Mouse (Mus musculus): ENCODE measurements around the gene Mapk11. TPM values are rescaled to one million over a fixed set of nuclear protein-coding genes. Genes with fewer than 3 reads are reported as not detected.

Gene Mapk11
- 10 to 100 TPM; 37.3 to 55.9 TPM for polyA plus RNA-seq (2017; shearing (Covaris generic))

DNA sequence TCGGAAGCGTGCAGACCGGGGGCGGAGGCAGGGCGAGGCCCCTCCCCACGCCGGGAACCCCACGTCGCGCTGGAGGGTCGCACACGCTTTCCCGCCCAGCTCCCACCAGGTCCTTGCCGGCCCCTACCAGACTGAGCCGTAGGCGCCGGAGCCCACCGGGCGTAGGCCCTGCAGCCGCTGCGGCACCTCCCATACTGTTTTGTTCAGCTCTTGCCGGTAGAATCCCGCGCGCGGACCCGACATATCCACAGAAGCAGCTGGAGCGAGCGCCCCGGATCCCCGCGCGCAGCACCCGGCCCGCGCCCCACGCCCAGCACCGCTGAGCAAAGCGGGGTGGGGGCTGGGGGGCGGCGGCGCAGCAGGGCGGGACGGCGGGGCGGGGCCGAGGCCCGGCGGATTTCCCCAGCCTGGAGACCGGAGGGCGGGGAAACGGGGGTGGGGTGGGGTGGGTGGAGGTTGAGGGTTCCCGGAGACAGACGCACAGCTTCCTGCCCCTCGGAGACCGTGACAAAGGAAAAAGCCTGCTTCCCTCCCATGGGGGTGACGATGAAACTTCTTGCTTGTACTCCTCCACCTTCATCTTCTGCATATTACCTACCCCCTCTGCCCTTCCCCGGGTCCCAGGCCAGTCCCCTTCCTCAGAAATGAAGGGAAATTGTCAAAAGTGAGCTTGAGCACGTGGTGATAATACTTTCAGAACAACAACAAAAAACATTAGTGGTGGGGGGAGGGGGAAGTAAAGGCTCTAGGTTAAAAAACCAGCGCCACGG is at the start of gene Mapk11:
Mapk11 (minus strand) TSS at position 358 of the 770 bp plus-strand sequence.

DNA sequence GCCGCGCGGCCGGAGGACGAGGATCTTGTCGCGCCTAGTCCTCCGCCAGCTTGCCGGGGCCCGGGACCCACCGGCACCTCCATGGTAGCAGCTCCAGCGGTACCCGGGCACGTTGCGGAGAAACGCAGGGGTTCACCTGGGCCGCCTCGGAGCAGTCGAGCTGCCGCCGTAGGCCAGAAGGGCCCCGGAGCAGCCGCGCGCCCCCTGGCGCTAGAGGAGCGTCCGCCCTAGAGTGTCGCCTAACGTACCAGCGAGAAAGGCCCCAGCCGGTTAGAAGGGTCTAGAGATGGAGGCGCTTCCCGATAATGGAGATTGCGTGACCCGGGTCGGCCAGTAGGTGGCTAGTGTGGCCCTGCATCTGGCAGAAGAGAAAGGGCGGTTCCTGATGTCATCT is 46.9 kb upstream of the Mapk11 start, which contains the start of gene Dennd6b:
Dennd6b (minus strand) TSS at position 184 of the 394 bp plus-strand sequence.

DNA sequence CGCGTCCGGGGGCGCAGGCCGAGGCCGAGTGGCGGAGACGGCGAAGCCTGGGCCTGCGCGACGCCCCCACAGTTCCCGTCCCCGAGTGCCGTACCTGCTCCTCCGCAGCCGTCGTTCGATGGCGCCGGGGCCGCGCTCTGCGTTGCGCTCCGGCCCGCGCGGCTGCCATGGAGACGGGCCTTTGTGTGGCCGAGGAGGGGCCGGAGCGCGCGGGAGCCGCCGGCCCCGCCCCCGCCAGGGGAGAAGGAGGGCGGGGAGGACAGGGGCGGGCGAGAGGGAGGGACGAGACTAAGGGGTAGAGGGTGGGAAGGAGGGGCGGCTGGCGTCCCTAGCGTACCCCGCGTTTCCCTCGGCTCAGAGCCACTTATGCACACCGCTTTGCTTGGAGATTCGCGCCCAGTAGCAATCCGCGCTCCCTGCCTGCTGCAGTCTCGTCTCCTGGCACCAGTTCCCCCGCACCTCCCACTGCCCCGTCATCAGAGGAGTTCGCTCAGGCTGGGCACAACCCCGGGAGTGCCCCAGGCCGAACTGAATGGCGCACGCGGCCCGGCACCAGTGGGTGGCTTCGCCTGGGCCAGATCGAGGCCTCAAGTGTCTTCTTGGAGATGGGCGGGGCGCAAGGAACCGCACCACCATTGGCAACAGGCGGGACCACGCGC is 31.3 kb upstream of the Mapk11 start, which contains the start of gene Plxnb2:
Plxnb2 (minus strand) TSS at position 218 of the 659 bp plus-strand sequence.

DNA sequence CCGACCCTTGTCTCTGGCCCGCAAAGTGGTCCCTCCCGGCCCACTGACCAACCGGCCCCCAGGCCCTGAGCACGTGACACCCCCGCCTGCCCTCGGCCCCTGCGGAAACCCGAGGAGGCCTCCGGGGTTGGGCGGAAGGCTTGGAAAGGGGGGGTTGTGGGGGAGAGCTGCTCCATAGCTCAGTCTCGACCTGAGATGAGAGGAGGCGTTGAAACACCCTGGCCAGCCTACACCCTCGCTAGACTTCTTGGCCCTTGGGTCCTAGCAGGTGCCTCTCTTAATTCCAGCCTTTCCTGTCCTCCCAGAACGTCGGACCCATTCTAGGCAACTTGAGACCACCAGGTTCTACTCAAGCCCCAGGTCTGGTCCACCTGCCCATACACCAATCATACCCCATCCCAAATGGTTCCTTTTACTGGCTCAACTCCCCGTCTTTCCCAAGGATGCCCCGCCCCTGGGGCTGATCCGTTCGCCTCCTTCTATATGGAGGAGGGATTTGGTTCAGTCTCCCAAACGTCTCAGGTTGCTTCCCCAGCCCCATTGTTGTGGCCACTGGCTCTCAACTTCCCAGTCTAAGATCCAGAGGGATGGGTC is 8.7 kb downstream of the Mapk11 start, which contains the start of gene Mapk12:
Mapk12 (minus strand) TSS at position 45 of the 594 bp plus-strand sequence.

DNA sequence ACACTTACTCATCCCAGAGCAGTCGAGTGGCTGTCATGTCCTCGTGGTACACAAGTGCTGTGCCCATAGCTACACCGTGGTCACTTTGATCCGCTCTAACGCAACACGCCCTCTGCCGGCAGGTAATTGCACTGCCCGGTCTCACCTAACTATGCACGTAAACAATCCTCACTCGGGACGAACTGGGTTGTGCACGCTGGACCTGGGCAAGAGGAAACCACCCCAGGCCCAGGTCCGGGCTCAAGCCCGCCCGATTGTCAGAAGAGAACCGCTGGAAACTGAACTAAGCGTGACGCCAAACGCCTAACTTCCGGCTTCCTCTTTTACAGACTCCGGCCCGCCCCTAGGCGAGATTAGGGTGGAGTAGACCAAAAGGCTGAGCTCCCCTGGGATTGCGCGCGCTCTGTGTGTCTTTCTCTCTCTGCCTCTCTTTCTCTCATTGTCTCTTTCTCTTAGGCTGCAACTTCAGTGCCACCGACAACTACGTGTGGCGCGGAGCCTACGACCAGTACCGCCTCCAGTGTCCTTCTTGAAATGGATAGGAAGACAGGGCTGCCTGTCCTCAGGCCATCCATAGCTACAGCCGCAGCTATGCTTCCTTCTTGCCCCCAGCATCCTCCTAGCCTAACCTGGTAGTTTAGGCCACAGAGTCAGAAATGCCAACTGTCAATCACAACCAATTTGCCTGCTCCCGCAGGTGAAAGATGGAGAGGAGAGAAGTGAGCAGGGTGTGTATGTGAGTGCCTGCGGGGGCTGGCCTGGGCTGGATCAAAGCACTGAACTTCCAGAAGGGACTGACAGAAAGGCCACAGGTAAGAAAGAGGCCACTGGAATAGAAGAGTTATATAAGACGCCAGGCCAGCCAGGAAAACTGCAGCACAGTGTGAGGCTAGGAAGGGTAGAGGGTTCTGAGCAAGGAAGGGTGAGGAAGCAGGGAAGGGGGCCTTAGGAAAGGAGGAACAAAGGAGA is 20.8 kb downstream of the Mapk11 start, which contains the start of gene Hdac10:
Hdac10 (minus strand) TSS at position 319 of the 969 bp plus-strand sequence.

DNA sequence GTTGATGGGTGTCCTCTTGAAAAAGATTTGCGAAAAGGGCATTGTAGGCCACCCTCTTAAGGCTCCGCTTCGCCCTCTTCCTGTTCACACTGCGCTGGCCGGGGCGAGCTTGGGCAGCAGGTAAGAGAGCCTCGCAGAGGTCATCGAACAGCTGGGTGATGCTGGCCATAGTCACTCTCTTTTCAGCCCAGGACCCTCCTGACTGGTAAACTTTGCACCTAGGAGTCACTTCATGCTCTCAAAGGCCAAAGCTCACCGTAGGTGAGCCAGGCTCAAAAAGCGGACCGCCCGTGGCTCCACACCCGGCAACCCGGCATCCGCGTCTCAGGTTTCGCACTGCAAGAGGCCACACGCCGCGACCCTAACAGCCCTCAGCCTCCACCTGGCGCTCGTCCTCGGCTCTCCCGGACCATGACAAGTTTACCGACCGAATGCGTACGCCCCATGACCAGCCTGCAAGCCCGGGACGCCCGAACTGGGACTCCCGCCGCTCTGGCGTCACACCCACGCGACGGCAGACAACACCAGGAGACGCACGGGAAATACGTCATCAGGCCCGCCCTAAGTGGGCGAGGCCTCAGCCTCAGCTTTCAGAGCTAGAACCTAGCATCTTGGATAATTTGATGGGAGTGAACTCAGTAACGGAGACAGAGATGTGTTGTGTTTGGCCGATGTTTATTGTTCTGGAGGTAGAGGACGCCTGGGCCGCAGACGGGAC is 26.6 kb downstream of the Mapk11 start, which contains the start of gene Tubgcp6:
Tubgcp6 (minus strand) TSS at position 464 of the 718 bp plus-strand sequence.

Other genes with a start within 250 kb of the Mapk11 start
- gene Ttll8, start 195.2 kb downstream of the Mapk11 start, polyA plus RNA-seq (2017; shearing (Covaris generic)): not detected
- gene Mlc1, start 170.6 kb downstream of the Mapk11 start, polyA plus RNA-seq (2017; shearing (Covaris generic)): not detected
- gene Mov10l1, start 166.7 kb downstream of the Mapk11 start, polyA plus RNA-seq (2017; shearing (Covaris generic)): under 1 TPM in 1 of 2 experiments, not detected in 1; 0.52 TPM
- gene Panx2, start 89.9 kb downstream of the Mapk11 start, polyA plus RNA-seq (2017; shearing (Covaris generic)): under 1 TPM in 1 of 2 experiments, not detected in 1; 0.31 TPM
- gene Trabd, start 74.5 kb downstream of the Mapk11 start, polyA plus RNA-seq (2017; shearing (Covaris generic)): 10 to 100 TPM; 64.8 to 70.6 TPM
- gene Selenoo, start 60.5 kb downstream of the Mapk11 start, polyA plus RNA-seq (2017; shearing (Covaris generic)): 10 to 100 TPM; 34.8 to 38.1 TPM
- 10 to 100 TPM; 16.4 to 18.9 TPM for gene Tubgcp6, start 26.5 kb downstream of the Mapk11 start, polyA plus RNA-seq (2017; shearing (Covaris generic))
- gene Hdac10, start 20.9 kb downstream of the Mapk11 start, polyA plus RNA-seq (2017; shearing (Covaris generic)): 10 to 100 TPM; 26.7 to 34.8 TPM
- 1 to 10 TPM in 1 of 2 experiments, under 1 TPM in 1; 0.79 to 1.2 TPM for gene Mapk12, start 8.9 kb downstream of the Mapk11 start, polyA plus RNA-seq (2017; shearing (Covaris generic))
- gene Plxnb2, start 31.2 kb upstream of the Mapk11 start, polyA plus RNA-seq (2017; shearing (Covaris generic)): 1 to 10 TPM; 2.0 to 2.7 TPM
- 10 to 100 TPM; 19.1 TPM for gene Dennd6b, start 46.9 kb upstream of the Mapk11 start, polyA plus RNA-seq (2017; shearing (Covaris generic))
- gene Ppp6r2, start 61.9 kb upstream of the Mapk11 start, polyA plus RNA-seq (2017; shearing (Covaris generic)): 10 to 100 TPM; 22.0 to 22.6 TPM
- gene Sbf1, start 165.7 kb upstream of the Mapk11 start, polyA plus RNA-seq (2017; shearing (Covaris generic)): 100 to 1,000 TPM; 129 to 163 TPM
- gene Adm2, start 173.1 kb upstream of the Mapk11 start, polyA plus RNA-seq (2017; shearing (Covaris generic)): not detected
- gene Miox, start 184.8 kb upstream of the Mapk11 start, polyA plus RNA-seq (2017; shearing (Covaris generic)): 1 to 10 TPM in 1 of 2 experiments, not detected in 1; 1.0 TPM
- gene Lmf2, start 206.0 kb upstream of the Mapk11 start, polyA plus RNA-seq (2017; shearing (Covaris generic)): 10 to 100 TPM; 42.1 to 65.9 TPM
- 100 to 1,000 TPM; 146 to 155 TPM for gene Ncaph2, start 206.1 kb upstream of the Mapk11 start, polyA plus RNA-seq (2017; shearing (Covaris generic))
- gene Sco2, start 224.2 kb upstream of the Mapk11 start, polyA plus RNA-seq (2017; shearing (Covaris generic)): 1 to 10 TPM; 8.1 to 8.4 TPM
- 1 to 10 TPM in 1 of 2 experiments, under 1 TPM in 1; 0.50 to 1.5 TPM for gene Tymp, start 227.4 kb upstream of the Mapk11 start, polyA plus RNA-seq (2017; shearing (Covaris generic))
- 1 to 10 TPM in 1 of 2 experiments, under 1 TPM in 1; 0.93 to 1.6 TPM for gene Odf3b, start 229.7 kb upstream of the Mapk11 start, polyA plus RNA-seq (2017; shearing (Covaris generic))
- gene Klhdc7b, start 235.3 kb upstream of the Mapk11 start, polyA plus RNA-seq (2017; shearing (Covaris generic)): under 1 TPM in 1 of 2 experiments, not detected in 1; 0.18 TPM